Mouse (Mus musculus) NIH3T3 (cell line): ENCODE results near the gene Haghl.

Experiments
- DNase-seq: peaks from one replicate; pipeline ENCODE4 v3.0.0-alpha.2; 2012; ENCODE audit warnings: low read depth

The Haghl gene

DNA sequence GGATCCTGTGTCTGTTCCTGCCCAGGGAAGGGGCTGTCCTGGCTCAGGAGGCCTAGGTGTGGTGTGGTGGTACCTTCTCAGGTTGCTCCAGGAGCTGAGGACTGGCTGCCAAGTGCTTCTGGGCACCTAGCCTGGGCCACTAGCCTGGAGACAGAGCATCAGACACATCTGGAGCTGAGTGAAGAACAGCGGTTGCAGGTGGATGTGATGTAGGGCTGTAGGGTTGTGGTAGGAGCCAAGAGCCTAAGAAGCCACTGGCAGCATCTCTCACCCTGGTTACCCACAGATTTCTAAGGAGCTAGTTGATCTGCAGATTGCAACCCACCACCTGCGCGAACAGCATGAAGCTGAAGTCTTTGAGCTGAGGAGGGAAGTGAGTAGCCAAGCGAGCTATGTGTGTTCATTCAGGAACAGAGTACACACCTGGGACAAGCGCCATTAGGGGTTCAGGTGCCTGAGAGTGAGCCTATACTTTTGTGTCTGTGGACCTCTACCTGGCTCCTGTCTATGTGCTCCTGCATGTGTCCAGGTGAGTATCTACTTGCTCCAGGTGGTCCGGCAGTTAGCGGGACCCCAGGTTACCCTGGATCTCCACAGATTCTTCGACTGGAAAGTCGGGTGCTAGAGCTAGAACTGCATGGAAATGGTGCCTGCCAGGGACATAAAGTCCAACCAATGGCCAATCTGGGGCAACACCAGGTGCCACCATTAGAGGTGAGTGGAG, 1.5 kb upstream of the Haghl start:
- no peak for DNase-seq

DNA sequence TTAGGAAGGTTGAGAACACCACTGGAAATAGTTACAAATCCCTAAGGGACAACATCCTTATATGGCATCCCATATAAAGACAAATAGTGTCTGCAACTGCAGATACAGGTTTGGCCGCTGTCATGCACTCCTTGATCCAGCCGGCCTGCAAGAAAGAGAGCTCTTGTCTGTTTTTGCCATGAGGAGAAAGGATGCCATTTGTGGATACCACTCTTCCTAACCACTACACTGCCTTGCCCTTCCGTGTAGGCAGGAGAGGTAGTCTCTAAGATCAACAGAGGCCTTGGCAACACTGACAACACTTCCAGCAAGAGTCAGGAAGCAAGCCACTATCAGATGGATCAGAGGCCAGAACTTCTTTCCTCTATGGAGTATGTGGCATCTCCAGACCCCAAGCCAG, 807 bp upstream of the Haghl start, which contains the start of gene Ccdc78:
Ccdc78 (plus strand) TSS at position 301 of the 400 bp plus-strand sequence.
- DNase-seq, result no peak

DNA sequence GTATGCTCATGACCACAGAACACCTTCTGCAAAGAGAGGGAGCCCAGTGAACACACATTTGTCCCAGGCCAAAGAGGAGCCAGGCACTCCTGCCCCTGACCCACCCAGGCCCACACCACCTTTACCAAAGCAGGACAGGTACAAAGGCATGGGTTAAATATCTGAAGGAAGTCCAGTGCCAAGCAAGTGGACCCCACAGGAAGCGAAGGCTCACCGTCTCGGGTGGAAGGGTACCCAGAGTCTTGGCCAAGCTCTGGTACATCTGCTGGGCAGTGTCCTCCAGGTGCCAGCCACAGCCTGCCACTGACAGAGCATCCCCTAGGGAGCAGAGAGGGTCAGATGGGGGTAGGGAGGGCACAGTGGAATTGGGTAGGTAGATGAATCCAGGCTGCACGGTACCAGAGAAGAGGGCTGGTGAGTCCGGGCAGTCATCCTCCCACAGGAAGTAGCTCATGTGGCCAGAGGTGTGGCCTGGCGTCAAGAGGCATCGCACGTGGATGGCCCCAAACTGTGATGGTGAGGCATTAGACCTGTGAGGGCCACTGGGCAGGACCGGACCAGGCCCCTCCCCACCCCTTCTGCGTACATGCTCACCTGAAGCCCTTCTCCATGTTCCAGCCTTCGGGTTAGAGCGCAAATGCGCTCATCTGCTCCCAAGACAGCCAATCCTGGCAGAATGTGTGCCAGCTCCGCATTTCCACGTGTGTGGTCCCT, 1.5 kb downstream of the Haghl start:
- no peak for DNase-seq

DNA sequence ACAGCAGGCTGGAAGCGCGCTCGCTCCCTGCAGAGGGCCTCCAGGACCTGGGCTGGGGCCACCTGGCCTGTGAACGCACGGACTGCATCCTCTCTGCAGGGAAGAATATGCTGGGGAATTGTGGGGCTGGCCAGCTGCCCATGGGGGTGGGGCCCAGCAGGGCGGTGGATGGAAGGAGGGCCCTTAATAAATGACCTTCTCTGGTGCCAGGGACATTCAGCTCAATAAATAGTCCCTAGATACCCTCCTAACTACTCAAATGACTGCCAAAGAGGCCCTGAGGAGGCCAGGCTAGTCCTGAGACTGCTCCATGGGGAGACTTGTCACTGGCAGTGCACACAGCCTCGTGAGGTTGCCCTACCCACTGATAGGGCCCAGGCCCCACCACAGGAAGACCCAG, 2.4 kb downstream of the Haghl start:
- DNase-seq, result no peak

DNA sequence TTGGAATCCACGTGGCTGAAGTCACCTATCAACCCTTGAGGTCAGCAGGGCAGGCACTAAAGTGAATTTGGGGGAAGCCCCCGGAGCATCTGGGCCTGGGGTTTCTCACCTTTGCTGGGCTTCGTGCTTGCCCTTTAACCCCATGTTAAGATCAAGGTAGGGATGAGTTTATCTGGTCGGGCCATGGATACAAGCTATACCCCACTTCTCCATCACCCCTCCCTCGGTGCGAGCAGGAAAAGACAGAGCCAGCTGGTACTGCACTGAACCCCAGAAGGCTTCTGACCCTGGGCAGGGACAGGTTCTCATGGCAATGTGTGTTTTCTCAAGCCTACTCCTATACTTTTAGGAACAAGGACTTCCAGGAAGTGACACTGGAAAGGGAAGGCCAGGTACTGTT, 4.1 kb downstream of the Haghl start:
- DNase-seq, result no peak

DNA sequence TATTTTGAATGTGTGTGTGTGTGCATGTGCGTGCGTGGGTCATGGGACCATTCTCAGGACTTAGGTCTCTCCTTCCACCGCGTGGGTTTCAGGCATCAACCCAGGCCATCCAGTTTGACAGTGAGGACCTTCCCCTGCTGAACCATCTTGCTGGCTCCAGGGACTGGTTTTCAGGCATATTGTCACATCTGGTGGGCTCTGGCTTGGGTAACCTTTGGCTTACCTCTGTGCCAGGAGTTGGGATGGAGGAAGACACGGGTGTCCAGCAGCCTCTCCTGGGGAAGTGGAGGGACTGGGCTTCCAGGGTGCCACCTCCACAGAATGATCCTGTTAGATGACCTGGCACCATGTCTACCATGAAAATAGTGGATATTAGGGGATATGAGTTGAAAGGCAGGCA, 7.5 kb downstream of the Haghl start:
- DNase-seq, result no peak

DNA sequence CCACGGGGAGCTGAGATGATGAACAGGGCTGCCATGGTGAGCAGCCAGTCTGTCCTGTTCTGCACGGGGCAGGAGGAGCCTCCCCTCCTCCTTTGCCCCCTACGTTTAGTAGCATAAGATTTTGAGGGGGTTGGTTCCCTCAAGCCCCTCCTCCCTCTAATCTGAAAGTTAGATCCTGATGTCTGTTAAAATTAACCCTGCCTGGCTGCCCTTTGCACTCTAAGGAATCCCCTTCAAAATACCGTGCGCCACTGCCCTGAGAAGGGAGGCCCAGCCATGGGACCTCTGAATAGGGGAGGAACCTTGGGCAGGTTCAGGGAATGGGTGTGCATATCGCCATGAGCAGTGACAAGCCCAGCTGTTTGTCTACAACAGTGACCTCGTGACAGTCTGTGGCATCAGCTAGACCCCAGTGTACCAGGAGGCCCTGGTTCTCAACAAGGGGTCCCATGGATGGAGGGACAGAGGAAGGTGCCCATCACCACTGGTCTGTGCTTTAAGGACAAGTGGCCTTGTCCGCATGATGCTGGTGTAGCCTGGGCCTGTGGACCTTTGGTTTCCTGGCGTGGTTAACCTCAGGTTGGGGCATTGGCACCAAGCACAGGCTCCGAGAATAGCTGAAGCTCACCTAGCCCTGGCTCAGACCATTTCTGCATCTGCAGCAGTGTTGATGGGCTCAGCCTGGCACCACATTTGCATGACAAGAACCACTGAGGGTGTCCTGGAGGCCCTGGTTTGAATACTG, 10.0 kb downstream of the Haghl start:
- DNase-seq, result no peak

DNA sequence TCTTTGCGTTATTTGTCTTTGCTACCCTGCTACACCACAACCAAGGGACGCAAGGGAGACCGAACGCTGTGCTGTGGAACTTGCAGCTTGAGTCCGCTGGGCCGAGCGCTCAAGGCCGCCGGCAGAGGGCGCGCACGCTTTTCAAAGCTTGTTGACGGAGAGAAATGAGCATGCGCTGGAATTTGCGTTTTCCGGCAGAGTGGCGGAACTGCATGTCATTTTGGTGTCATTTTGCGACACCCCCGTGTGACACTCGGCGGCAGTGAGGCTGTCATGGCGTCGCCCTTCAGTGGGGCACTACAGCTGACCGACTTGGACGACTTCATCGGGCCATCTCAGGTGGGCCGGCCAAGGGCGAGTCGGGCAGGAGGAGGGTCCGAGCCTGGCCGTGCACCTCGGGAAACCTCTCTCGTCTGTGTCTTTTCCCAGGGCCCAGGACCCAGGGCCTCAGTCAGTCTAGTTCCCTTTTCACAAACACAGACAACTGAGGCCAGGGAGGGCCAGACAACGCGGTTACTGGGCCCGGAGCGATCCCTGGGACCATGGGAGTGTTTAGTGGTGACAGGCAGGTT, 11.8 kb downstream of the Haghl start, which contains the start of gene Narfl:
Narfl (plus strand) TSS at position 228 of the 572 bp plus-strand sequence.
- peak; percentile 100 for DNase-seq

DNA sequence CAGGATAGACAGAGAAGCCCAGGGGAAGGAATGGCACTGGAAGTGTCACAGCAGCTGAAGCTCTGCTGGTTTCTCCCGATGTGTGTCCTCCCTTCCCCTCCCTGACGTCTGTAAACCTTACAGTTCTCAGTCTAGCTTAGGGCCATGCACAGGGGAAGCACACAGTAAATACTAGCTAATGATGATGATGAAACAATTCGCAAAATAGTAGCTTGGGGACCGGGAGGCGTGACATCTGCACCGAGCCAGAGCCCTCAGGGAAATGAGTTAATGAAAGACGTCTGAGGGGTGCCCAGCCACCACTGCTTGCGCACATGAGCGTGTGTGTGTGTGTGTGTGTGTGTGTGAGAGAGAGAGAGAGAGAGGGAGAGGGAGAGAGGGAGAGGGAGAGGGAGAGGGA, 16.1 kb downstream of the Haghl start:
- no peak for DNase-seq

DNA sequence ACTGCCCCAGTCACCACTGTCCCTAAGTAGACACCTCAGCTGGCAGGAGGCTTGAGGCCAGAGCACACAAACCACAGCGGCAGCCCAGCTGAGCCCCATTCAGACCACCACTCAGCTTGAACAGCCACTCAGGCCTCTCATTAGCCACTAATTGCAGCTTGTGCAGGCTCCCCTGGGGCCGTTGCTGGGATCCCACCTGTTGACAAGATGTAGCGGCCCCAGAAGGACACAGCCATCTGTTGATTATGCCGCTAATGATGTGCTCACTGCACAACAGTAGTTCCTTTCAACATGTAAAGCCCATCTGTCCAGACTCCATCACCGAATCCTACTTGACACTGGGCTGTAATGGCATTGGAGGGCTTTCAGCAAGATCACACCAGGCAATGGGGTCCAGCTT, 19.6 kb downstream of the Haghl start:
- no peak for DNase-seq

DNA sequence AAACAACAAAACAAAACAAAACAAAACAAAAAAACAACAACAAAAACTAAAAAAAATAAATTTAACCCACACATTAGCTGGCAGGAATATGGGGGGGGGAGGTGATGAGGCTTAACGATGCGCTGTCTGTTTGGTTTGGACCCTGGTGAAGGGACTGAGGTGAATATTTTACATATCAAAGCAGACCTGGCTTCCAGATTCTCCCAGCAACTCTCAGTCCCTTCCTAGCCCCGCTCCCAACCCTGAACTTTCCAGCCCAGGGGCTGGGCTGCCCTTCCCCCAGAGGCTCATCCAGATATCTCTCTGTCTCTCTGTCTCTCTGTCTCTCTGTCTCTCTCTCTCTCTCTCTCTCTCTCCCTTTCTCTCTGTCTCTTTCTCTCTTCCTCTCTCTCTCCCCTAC, 22.9 kb downstream of the Haghl start:
- no peak for DNase-seq

DNA sequence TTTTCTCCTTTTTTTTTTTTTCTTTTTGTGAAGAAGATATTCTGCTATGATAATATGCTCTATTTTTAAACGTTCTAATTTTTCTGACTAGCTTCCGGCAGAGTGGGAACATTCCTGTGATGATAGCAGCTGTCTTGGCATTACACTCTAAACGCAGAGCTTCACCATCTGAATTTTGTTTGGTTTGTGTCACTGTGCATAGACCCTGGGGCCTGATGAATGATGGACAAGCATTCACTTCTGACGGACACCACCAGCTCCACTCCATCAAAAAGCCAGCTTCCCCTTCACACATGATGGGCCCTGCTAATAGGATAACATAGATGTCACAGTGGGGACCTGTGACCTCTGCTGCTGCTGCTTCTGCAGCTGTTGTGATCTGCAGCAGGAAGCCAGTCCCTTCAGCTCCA, 23.9 kb downstream of the Haghl start:
- no peak for DNase-seq

DNA sequence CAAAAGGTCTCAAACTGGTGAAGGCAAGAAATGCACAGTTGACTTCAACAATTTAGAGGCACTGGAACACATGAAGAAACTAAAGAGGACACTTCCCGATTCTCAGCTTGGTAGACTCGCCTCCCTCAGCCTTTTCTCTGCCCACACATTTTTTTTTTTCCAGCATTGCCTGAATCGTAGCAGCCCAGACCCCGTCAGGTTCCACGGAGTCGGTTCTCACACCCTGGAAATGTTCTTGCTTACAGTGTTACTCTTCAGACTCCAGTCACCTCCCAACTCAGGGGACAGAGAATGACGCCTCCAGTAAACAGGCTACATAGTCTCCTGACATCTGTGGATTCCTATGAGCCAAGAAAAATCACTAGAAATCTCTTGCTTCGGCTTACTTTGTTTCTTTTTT, 25.3 kb downstream of the Haghl start:
- no peak for DNase-seq

DNA sequence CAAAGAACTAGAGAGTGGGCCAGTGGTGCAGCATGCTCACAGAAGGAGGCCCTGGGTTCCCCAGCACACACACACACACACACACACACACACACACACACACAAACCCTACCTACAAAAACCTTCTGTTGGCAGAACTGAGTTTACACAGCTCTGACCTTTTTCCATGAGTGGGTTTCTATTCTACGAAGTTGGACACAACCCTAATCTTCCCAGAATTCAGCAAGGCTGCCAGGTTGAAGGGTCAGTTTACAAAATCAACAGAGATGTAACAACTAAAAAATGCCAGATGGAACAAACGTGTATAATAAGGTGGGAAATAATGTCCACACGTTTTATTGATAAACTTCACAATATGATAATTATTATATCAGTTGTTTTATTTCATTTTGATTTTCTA, 27.8 kb downstream of the Haghl start:
- peak; percentile 59 for DNase-seq

DNA sequence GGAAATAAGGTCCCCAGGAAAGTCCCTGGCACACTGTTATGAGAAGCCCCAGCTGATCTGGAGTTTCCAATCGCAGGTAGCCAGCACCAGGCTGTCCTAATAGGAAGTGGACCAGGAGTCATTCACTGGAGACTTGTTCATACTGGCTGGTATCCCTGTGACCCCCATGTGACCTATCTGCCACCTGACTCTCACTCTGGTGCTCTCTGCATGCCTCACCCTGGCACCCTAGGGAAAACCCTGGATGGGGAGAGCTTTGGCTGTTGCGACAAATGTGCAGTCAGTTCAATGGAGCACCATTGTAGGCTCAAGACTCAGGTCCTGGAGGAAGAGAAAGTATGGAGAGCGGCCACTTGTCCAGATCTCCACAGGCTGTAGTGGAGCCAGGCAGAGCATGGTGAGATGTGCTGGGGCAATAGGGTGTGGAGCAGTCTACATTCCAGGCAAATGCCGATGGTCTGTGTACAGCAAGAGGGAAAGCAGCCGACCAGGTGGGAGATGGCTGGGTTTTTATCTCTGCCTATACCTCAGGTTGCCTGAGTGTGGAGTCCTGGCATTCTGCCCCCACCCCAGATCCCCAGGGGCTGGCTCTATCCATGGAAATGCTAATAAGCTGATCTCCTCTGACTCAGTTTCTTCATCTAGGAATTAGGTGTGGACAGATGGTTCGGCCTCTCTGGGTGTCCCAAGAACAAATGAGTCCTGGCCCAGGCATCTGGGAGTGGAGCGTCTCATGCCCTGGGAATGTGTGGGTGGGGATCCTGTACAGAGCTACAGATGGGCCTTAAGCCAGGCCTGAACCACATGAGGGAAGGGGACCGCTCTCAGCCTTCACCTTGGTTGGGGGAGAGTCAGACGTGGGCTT, 28.9 kb downstream of the Haghl start:
- peak; percentile 88 for DNase-seq

DNA sequence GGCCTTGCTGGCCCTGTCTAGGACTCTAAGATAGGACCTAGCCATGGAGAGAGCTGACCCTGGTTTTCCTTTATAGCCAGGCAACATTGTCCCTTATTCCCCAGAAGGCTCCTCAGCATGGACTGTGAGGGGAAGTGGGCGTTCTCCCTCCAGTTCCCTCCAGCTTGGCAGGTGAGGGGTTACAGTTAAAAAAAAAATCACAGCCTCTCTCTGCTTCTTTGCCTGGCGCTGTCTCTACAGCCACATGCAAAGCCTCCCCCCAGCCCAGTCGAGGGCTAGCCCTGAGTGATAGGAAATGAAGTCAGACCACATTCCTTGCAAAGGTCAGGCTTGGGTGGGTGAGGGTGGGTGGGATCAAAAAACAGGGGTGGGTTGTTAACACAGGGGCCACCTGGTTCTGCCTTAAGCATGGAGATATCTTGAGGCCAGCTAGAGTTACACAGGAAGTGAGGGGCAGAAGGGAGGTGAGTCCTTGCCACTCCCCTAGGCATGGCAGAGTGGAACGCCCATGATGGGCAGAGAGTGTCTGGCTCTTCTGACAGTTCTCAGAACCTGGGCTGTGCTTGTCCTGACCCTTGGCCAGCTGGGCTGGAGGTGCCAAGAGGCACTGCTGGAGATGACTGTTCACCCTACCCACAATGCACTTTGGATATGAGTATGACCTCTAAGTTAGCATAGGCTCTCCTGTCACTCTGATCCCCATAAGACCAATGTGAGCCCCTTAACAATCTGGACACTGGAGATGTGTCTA, 29.7 kb downstream of the Haghl start:
- DNase-seq, result no peak

DNA sequence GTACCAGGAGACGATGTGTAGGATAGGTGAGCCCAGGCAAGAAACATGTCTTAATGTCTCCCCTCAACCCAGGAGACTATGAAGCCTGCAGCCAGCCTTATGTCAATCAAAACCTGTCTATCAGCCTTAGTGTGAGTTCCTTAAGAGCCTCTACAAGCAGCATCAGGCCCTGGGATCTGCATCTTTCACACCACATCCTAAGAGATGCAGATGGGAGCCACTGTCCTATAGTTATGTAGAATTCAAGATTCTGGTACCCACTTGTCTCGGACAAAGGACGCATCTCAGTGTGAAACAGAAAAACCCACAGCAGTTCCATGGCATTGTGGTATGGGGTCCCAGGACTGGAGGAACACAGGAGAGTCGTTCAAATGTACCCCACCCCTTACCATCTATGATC, 30.4 kb downstream of the Haghl start:
- no peak for DNase-seq

DNA sequence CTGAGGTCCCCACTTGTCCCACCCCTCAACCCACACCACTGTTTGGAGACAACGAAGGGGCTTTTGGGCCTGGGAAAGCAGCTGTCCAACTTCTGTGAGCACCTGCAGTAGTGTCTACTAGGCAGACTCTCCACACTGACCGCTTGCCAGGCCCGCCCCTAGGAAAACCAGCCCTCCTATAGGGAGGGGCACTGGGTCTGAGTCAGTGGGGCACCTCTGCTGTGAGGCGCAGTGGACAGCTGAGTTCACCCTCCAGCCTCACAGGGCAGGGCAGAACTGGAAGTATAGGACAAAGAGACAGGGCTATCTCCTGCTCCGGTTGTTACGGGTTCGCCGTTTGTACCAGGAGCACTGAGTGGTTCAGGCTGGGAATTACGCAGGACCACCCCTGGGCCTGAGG, 31.2 kb downstream of the Haghl start, which contains the start of gene Msln:
Msln (minus strand) TSS at position 138 of the 400 bp plus-strand sequence.
- peak; percentile 52 for DNase-seq

DNA sequence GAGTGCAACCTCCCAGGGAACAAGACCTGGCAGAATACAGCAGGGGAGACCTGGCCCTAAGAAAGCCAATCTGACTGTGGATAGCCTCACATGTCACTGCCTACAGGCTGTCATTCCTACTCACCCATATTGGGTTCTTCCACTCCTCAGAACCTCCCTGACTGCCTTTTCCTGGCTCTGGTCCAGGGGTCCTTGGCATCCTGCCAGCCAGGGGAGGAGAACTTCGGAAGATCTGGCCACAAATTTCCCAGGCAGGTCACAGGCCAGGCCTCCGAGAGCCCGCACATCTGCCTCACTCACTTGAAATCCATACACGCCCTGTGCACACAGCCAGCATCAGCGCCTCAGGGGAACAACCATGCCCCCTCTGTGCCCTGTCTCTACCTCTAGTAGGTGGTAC, 34.0 kb downstream of the Haghl start:
- DNase-seq, result peak; percentile 90

DNA sequence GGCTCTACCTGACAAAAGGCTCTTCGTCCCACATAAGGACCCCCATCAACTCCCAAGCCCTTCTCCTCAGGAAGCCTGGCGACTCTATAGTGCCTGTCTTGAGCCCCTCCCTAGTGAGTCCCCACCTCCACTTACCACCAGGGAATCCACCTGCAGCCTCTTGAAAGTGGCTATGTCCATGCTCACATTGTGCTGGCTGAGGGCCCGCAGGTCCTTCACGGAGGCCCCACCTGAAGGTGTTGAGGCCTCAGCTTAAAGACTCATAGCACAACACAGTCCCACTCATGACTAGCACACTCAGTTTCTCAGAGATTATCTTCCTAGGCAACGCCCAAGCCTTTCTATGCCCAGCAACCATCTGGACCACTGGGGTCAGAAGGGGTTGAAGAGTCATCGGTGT, 36.2 kb downstream of the Haghl start:
- DNase-seq, result no peak

DNA sequence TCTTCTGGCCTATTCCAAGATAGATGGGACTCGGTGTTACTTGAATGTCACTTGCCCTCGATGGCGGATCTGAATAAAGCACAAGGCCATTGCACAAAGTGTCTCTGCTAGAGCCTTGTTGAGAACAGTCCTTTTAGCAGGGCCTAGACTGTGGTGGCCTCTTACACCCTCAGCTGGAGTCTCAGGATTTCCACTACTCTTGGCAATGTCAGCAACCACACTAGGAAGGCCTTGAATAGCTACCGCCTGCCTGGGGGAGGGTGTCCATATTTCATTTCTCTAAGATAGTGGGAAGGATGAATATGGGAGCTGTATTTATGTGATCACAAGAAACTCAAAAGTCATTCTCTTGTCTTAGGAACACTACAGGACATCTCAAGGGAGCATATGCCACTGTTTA, 37.2 kb downstream of the Haghl start:
- DNase-seq, result no peak
